Mouse (Mus musculus) liver, postnatal 0 days (tissue): ENCODE results near the gene Rho.

ENCODE experiments used
- CTCF ChIP-seq: sonication (generic); IDR thresholded peaks from 2 replicates; pipeline ENCODE4 v1.5.1; 2016; ENCODE audit warnings: antibody characterized with exemption, low read depth
- EP300 ChIP-seq: IDR thresholded peaks from 2 replicates; pipeline ENCODE4 v1.6.1; 2016; ENCODE audit warnings: antibody characterized with exemption, low read depth, mild to moderate bottlenecking

- TF ChIP-seq CTCF: no peak
- TF ChIP-seq EP300: no peak
Observed at GRCm38 (mm10) chr6:115972083-115972764, 40.7 kb downstream of the Rho start.
